Mouse (Mus musculus) liver, postnatal 0 days (tissue): ENCODE measurements around the gene Map1b. TPM values are rescaled to one million over a fixed set of nuclear protein-coding genes. Genes with fewer than 3 reads are reported as not detected.

ENCODE experiments used
- ATAC-seq: fragments of 200-750 bp; cut with Nextera tagmentation; 2 replicates; pipeline ENCODE4 v1.8.0; 2017; ENCODE audit warnings: mild to moderate bottlenecking, moderate library complexity
- DNase-seq: peaks from one replicate; pipeline ENCODE4 v3.0.0-alpha.2; 2016
- H3K27ac ChIP-seq: fragments of 300-500 bp; sonication (generic); 2 replicates; pipeline ENCODE4 v1.5.1; 2014; ENCODE audit warnings: antibody characterized with exemption, moderate library complexity, mild to moderate bottlenecking, low read depth
- H3K27me3 ChIP-seq: fragments of 300-500 bp; sonication (generic); 2 replicates; pipeline ENCODE4 v1.6.1; 2014; ENCODE audit warnings: low read length, control low read depth, mixed read lengths; ENCODE audit not compliant: insufficient read depth
- H3K36me3 ChIP-seq: fragments of 300-500 bp; sonication (generic); replicated peaks from 2 replicates; pipeline ENCODE4 v1.6.1; 2014; ENCODE audit warnings: mild to moderate bottlenecking, control low read depth, low read length, moderate library complexity, mixed read lengths; ENCODE audit not compliant: insufficient read depth
- H3K4me1 ChIP-seq: fragments of 300-500 bp; sonication (generic); 2 replicates; pipeline ENCODE4 v1.6.1; 2014; ENCODE audit warnings: antibody characterized with exemption, mild to moderate bottlenecking, control low read depth; ENCODE audit not compliant: insufficient read depth
- H3K4me2 ChIP-seq: fragments of 300-500 bp; sonication (generic); 2 replicates; pipeline ENCODE4 v1.6.1; 2014; ENCODE audit warnings: low read depth, mild to moderate bottlenecking, low read length, moderate library complexity, mixed read lengths
- H3K4me3 ChIP-seq: fragments of 300-500 bp; sonication (generic); 2 replicates; pipeline ENCODE4 v1.5.1; 2014; ENCODE audit warnings: low read depth, low read length
- H3K9ac ChIP-seq: fragments of 300-500 bp; sonication (generic); replicated peaks from 2 replicates; pipeline ENCODE4 v1.6.1; 2014; ENCODE audit warnings: mild to moderate bottlenecking, moderate library complexity
- H3K9me3 ChIP-seq: fragments of 300-500 bp; sonication (generic); 2 replicates; pipeline ENCODE4 v1.6.1; 2016; ENCODE audit warnings: mild to moderate bottlenecking, control low read depth, low read length, mixed read lengths
- CTCF ChIP-seq: sonication (generic); IDR thresholded peaks from 2 replicates; pipeline ENCODE4 v1.5.1; 2016; ENCODE audit warnings: antibody characterized with exemption, low read depth
- EP300 ChIP-seq: IDR thresholded peaks from 2 replicates; pipeline ENCODE4 v1.6.1; 2016; ENCODE audit warnings: antibody characterized with exemption, low read depth, mild to moderate bottlenecking
- WGBS: fragments of 180-500 bp; shearing (Covaris S2); extraction: QIAGEN DNeasy Blood & Tissue Kit; methylation state at CpG from one replicate; pipeline ENCODE4 v1.1.7; 2014; ENCODE audit not compliant: insufficient replicate concordance; 5-methylcytosine and 5-hydroxymethylcytosine counted together
- polyA plus RNA-seq: library from polyadenylated mRNA; unstranded; fragments of >200 nt; fragmentation: Nextera tagmentation; extraction: Ambion mirVana; gene quantifications from 2 replicates; pipeline ENCODE4 v1.2.1, GENCODE M21; 2015

Map1b gene
- polyA plus RNA-seq, 1 experiment from 2014 or later = 1.2 TPM

DNA sequence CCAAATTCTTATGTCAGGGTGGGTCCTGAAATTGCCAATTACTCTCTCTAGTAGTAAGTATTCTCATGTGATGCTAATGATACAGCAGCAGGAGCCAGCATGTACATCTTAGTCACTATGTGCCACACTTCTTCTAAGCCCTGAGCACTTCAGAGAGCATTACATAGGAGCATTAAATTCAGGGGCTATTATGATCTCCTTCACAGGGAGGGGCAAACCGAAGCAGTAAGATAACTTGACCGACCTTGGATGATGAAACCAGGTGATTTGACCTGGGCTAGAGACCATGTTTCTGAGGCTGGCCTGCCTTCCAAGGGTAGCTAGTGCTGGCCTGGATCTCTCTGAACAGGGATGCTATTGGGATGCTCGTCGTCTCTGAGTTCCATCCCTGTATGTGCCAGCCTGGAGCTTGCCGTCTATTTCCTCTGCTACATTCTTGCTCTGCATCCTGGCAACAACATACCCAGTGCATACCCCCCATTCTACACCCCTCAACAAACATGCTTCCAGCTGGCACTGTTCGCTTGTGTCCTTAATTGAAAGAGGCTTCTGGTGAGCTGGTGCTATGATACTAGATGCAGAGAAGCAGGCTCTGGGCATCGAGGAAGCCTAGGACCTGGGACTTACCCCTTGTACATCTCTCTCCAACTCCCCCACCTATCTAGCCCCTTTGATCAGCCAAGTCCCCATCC is 72.7 kb downstream of the Map1b start:
- 86% methylated on average over 7 of the region's 7 CpGs for WGBS

DNA sequence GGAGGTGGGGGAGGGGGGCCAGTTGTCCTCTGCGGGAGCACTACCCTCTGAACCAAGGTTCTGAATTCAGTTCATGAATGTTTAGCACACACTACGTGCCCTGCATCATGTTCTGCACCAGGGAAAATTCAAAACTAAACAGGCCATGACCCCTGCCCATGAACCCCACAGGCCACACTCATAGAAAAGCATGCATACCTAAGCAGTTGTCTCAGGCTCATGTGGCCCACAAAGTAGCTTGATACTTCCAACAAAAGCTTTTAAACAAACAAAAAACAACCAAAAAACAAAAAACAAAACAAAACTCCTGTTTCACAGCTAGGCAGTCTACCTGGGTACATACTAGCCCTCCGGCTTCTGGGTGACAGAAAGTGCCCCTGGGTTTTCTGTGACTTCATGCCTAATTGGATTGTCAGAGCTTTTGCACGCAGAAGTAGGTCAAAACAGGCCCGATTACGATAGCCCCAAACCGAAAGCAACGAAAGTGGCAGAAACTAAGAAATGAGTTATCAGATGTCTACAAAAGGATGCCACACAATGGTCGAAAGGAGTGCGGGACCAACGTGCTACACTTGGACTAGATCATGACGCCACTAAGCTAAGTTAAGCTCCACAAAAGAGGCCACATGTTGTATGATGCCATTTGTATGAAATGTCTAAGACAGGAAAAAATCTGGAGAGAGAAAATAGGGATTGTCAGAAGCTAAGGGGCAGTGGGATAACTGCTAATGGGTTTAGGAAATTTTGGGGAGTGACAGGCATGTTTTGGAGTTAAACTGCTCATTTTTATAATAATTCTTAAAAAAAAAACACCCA is 73.7 kb downstream of the Map1b start:
- Histone ChIP-seq H3K9me3 (no peaks in the 10 kb centered on the region), H3K36me3 (no peaks in the 10 kb centered on the region), H3K4me2 (no peak overlapping the region), H3K9ac (no peak overlapping the region), H3K27me3 (no peaks in the 10 kb centered on the region), H3K4me1 (0 out of 2 replicates have a peak, but pooled peaks cover 3% of the 10 kb centered on the region), H3K4me3 (no peak overlapping the region), H3K27ac (no peak overlapping the region)
- no peak for ATAC-seq
- TF ChIP-seq EP300 (no peak), CTCF (no peak)
- no peak for DNase-seq
- 80% methylated on average over 12 of the region's 12 CpGs for WGBS

More for the DNA sequence above, 72.7 kb downstream of the Map1b start:
- ATAC-seq (no peak), DNase-seq (no peak)
- TF ChIP-seq CTCF (no peak), EP300 (no peak)
- no peak overlapping the region for H3K27ac ChIP-seq
- no peaks in the 10 kb centered on the region for H3K36me3 ChIP-seq
- H3K27me3 ChIP-seq = no peaks in the 10 kb centered on the region
- H3K4me1 ChIP-seq = 0 out of 2 replicates have a peak, but pooled peaks cover 3% of the 10 kb centered on the region
- H3K4me3 ChIP-seq = no peak overlapping the region
- H3K4me2 ChIP-seq = no peak overlapping the region
- H3K9me3 ChIP-seq = no peaks in the 10 kb centered on the region
- H3K9ac ChIP-seq = no peak overlapping the region

- Histone ChIP-seq H3K27me3 (no peaks in the 10 kb centered on the region), H3K4me1 (0 out of 2 replicates have a peak, but pooled peaks cover 3% of the 10 kb centered on the region), H3K9ac (no peak overlapping the region), H3K4me3 (no peak overlapping the region), H3K27ac (no peak overlapping the region), H3K9me3 (no peaks in the 10 kb centered on the region), H3K4me2 (no peak overlapping the region), H3K36me3 (no peaks in the 10 kb centered on the region)
- TF ChIP-seq CTCF (no peak), EP300 (no peak)
- ATAC-seq (no peak), DNase-seq (no peak)
- 78% methylated on average over 18 of the region's 18 CpGs for WGBS
These were observed 74.5 kb downstream of the Map1b start for GRCm38 (mm10) chr13:99441700-99442433.

GRCm38 (mm10) chr13:99440228-99440627 is 76.1 kb downstream of the Map1b start:
- TF ChIP-seq CTCF (no peak), EP300 (no peak)
- Histone ChIP-seq H3K4me1 (0 out of 2 replicates have a peak, but pooled peaks cover 3% of the 10 kb centered on the region), H3K9me3 (no peaks in the 10 kb centered on the region), H3K27me3 (no peaks in the 10 kb centered on the region), H3K27ac (no peak overlapping the region), H3K36me3 (no peaks in the 10 kb centered on the region), H3K4me3 (no peak overlapping the region), H3K4me2 (no peak overlapping the region), H3K9ac (no peak overlapping the region)
- ATAC-seq (no peak), DNase-seq (no peak)
- 76% methylated on average over 2 of the region's 2 CpGs for WGBS

DNA sequence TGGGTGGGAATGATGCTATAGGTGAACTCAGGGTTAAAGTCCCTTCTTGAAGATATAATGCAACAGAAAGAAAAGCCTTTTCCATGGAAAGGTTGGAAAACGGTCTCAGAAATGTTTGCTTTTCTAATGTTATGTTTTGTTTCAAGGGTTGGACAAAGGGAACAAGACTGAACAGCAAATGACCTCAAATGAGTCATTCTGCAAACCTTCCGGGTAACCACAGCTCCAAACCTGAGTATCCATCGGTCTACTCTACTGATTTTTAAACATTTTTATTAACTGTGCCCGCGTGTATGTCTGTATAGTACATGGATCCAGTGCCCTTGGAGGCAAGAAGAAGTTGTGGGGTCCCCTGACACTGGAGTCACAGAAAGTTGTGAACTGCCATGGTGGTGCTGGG is 77.0 kb downstream of the Map1b start:
- no peak overlapping the region for H3K4me3 ChIP-seq
- ATAC-seq = no peak

DNA sequence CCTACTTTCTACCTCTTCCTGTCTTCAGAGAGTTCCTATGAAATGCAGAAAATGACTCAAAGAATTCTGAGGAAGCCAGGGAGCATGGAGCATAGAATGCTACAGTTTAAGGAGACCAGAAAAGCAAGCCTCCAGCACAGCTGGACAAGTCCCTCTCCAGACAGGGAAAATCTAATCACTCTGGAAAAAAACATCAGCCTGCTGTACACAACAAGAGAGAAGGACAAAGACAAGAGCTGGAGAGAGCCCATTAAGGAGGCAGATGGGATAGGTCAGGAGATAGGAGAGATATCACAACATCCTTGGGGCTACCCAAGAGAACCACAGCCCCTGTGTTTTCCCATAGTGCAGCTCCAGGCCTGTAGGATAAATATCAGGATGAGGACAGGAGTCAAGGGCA is 79.3 kb downstream of the Map1b start:
- Histone ChIP-seq H3K4me1 (no peaks in the 10 kb centered on the region), H3K4me3 (no peak overlapping the region), H3K4me2 (no peak overlapping the region), H3K36me3 (no peaks in the 10 kb centered on the region), H3K27me3 (no peaks in the 10 kb centered on the region), H3K9me3 (no peaks in the 10 kb centered on the region), H3K9ac (no peak overlapping the region), H3K27ac (no peak overlapping the region)
- no peak for DNase-seq
- no peak for ATAC-seq
- TF ChIP-seq EP300 (no peak), CTCF (no peak)

More for the DNA sequence above, 77.0 kb downstream of the Map1b start:
- Histone ChIP-seq H3K9me3 (no peaks in the 10 kb centered on the region), H3K4me1 (no peaks in the 10 kb centered on the region), H3K27ac (no peak overlapping the region), H3K27me3 (no peaks in the 10 kb centered on the region), H3K9ac (no peak overlapping the region), H3K36me3 (no peaks in the 10 kb centered on the region), H3K4me2 (no peak overlapping the region)
- TF ChIP-seq CTCF (no peak), EP300 (no peak)
- WGBS = 78% methylated on average over 5 of the region's 5 CpGs
- no peak for DNase-seq
